Mouse (Mus musculus): ENCODE results near the gene Ube2e1. TPM values are rescaled to one million over a fixed set of nuclear protein-coding genes. Genes with fewer than 3 reads are reported as not detected.
A peak's percentile ranks its signal among the peaks of the same experiment; 100 is the strongest.

Gene Ube2e1
- 63.9 and 107 TPM in 2 replicates for polyA plus RNA-seq (2016; fragmentation: Nextera tagmentation; extraction: Ambion mirVana)

GRCm38 (mm10) chr14:18331693-18332131 lies at the start of gene Ube2e1:
Gene Ube2e1, minus strand, starts transcription at chr14:18331859.
- Histone ChIP-seq H3K4me1 (peaks cover 16% of the 10 kb centered on the region), H3K9me3 (no peaks in the 10 kb centered on the region), H3K27ac (peak within 1 kb of the TSS; percentile 95), H3K27me3 (ENCODE audit: insufficient read depth, poor library complexity, severe bottlenecking) (no peaks in the 10 kb centered on the region), H3K4me3 (peak within 1 kb of the TSS; percentile 93), H3K36me3 (peaks cover 5% of the 10 kb centered on the region; the same call in 1 of the 2 replicates)
- WGBS, result 0% methylated on average over 33 of the region's 39 CpGs
- DNase-seq (ENCODE audit: low spot score), result peak; percentile 91

GRCm38 (mm10) chr14:18379841-18380240 lies 48.2 kb upstream of the Ube2e1 start:
- Histone ChIP-seq H3K4me1 (no peaks in the 10 kb centered on the region; the same call in 1 of the 2 replicates), H3K4me3 (no peak overlapping the region), H3K9me3 (no peaks in the 10 kb centered on the region), H3K36me3 (no peaks in the 10 kb centered on the region), H3K27ac (no peak overlapping the region), H3K27me3 (ENCODE audit: insufficient read depth, poor library complexity, severe bottlenecking) (no peaks in the 10 kb centered on the region)
- no peak for DNase-seq (ENCODE audit: low spot score)
- 89% methylated on average over 5 of the region's 5 CpGs for WGBS

GRCm38 (mm10) chr14:18377944-18378575 lies 46.4 kb upstream of the Ube2e1 start:
- DNase-seq (ENCODE audit: low spot score), result no peak
- Histone ChIP-seq H3K27me3 (ENCODE audit: insufficient read depth, poor library complexity, severe bottlenecking) (no peaks in the 10 kb centered on the region), H3K36me3 (no peaks in the 10 kb centered on the region), H3K9me3 (no peaks in the 10 kb centered on the region), H3K27ac (no peak overlapping the region), H3K4me1 (peaks cover 4% of the 10 kb centered on the region; the same call in 1 of the 2 replicates), H3K4me3 (no peak overlapping the region)
- WGBS, result 57% methylated on average over 8 of the region's 8 CpGs

- 83% methylated on average over 3 of the region's 3 CpGs for WGBS
- H3K36me3 ChIP-seq, result no peaks in the 10 kb centered on the region
- H3K27ac ChIP-seq, result no peak overlapping the region
- no peak for DNase-seq (ENCODE audit: low spot score)
- no peaks in the 10 kb centered on the region for H3K9me3 ChIP-seq
- no peak overlapping the region for H3K4me3 ChIP-seq
- H3K27me3 ChIP-seq (ENCODE audit: insufficient read depth, poor library complexity, severe bottlenecking), result no peaks in the 10 kb centered on the region
- peaks cover 9% of the 10 kb centered on the region; the same call in 1 of the 2 replicates for H3K4me1 ChIP-seq
Measured at GRCm38 (mm10) chr14:18376206-18376605, 44.5 kb upstream of the Ube2e1 start.

- no peak overlapping the region for H3K4me3 ChIP-seq
- H3K27me3 ChIP-seq (ENCODE audit: insufficient read depth, poor library complexity, severe bottlenecking), result no peaks in the 10 kb centered on the region
- peaks cover 9% of the 10 kb centered on the region; the same call in 1 of the 2 replicates for H3K4me1 ChIP-seq
- H3K36me3 ChIP-seq, result no peaks in the 10 kb centered on the region
- 77% methylated on average over 6 of the region's 6 CpGs for WGBS
- DNase-seq (ENCODE audit: low spot score), result peak; percentile 52
- no peaks in the 10 kb centered on the region for H3K9me3 ChIP-seq
- no peak overlapping the region for H3K27ac ChIP-seq
Measured at GRCm38 (mm10) chr14:18373758-18374405, 42.2 kb upstream of the Ube2e1 start.

- DNase-seq (ENCODE audit: low spot score), result peak; percentile 69
- H3K36me3 ChIP-seq, result no peaks in the 10 kb centered on the region
- 67% methylated on average over 9 of the region's 9 CpGs for WGBS
- H3K27ac ChIP-seq, result no peak overlapping the region
- H3K4me1 ChIP-seq, result peaks cover 9% of the 10 kb centered on the region; the same call in 1 of the 2 replicates
- H3K4me3 ChIP-seq, result no peak overlapping the region
- no peaks in the 10 kb centered on the region for H3K27me3 ChIP-seq (ENCODE audit: insufficient read depth, poor library complexity, severe bottlenecking)
- H3K9me3 ChIP-seq, result no peaks in the 10 kb centered on the region
Measured at GRCm38 (mm10) chr14:18372761-18373610, 41.3 kb upstream of the Ube2e1 start.

GRCm38 (mm10) chr14:18369031-18369430 lies 37.4 kb upstream of the Ube2e1 start:
- no peak overlapping the region for H3K4me3 ChIP-seq
- no peaks in the 10 kb centered on the region for H3K36me3 ChIP-seq
- H3K4me1 ChIP-seq, result peaks cover 22% of the 10 kb centered on the region
- H3K27ac ChIP-seq, result no peak overlapping the region
- DNase-seq (ENCODE audit: low spot score), result no peak
- no peaks in the 10 kb centered on the region for H3K27me3 ChIP-seq (ENCODE audit: insufficient read depth, poor library complexity, severe bottlenecking)
- no peaks in the 10 kb centered on the region for H3K9me3 ChIP-seq

- no peaks in the 10 kb centered on the region for H3K27me3 ChIP-seq (ENCODE audit: insufficient read depth, poor library complexity, severe bottlenecking)
- no peaks in the 10 kb centered on the region for H3K36me3 ChIP-seq
- WGBS, result 65% methylated on average over 5 of the region's 5 CpGs
- no peak overlapping the region for H3K27ac ChIP-seq
- H3K4me3 ChIP-seq, result no peak overlapping the region
- DNase-seq (ENCODE audit: low spot score), result no peak
- no peaks in the 10 kb centered on the region for H3K9me3 ChIP-seq
- H3K4me1 ChIP-seq, result peaks cover 13% of the 10 kb centered on the region
Measured at GRCm38 (mm10) chr14:18367025-18367424, 35.4 kb upstream of the Ube2e1 start.

GRCm38 (mm10) chr14:18364321-18364720 lies 32.7 kb upstream of the Ube2e1 start:
- H3K4me3 ChIP-seq, result no peak overlapping the region
- H3K27ac ChIP-seq, result no peak overlapping the region
- H3K36me3 ChIP-seq, result no peaks in the 10 kb centered on the region
- no peaks in the 10 kb centered on the region for H3K27me3 ChIP-seq (ENCODE audit: insufficient read depth, poor library complexity, severe bottlenecking)
- H3K9me3 ChIP-seq, result no peaks in the 10 kb centered on the region
- WGBS, result 75% methylated on average over 3 of the region's 3 CpGs
- no peak for DNase-seq (ENCODE audit: low spot score)
- H3K4me1 ChIP-seq, result peaks cover 13% of the 10 kb centered on the region

- no peaks in the 10 kb centered on the region for H3K9me3 ChIP-seq
- H3K4me3 ChIP-seq, result no peak overlapping the region
- H3K27me3 ChIP-seq (ENCODE audit: insufficient read depth, poor library complexity, severe bottlenecking), result no peaks in the 10 kb centered on the region
- H3K4me1 ChIP-seq, result peaks cover 15% of the 10 kb centered on the region
- DNase-seq (ENCODE audit: low spot score), result peak; percentile 43
- no peaks in the 10 kb centered on the region for H3K36me3 ChIP-seq
- WGBS, result 61% methylated on average over 2 of the region's 2 CpGs
- no peak overlapping the region; the same call in 1 of the 2 replicates for H3K27ac ChIP-seq
Measured at GRCm38 (mm10) chr14:18356442-18356841, 24.8 kb upstream of the Ube2e1 start.

- DNase-seq (ENCODE audit: low spot score), result no peak
- 40% methylated on average over 6 of the region's 6 CpGs for WGBS
Measured at GRCm38 (mm10) chr14:18355514-18356190, 24.0 kb upstream of the Ube2e1 start.

GRCm38 (mm10) chr14:18353525-18353924 lies 21.9 kb upstream of the Ube2e1 start:
- H3K36me3 ChIP-seq, result no peaks in the 10 kb centered on the region
- H3K27ac ChIP-seq, result no peak overlapping the region
- peaks cover 15% of the 10 kb centered on the region for H3K4me1 ChIP-seq
- H3K4me3 ChIP-seq, result no peak overlapping the region
- H3K9me3 ChIP-seq, result no peaks in the 10 kb centered on the region
- WGBS, result 55% methylated on average over 3 of the region's 3 CpGs
- no peaks in the 10 kb centered on the region for H3K27me3 ChIP-seq (ENCODE audit: insufficient read depth, poor library complexity, severe bottlenecking)
- DNase-seq (ENCODE audit: low spot score), result no peak

More at GRCm38 (mm10) chr14:18355514-18356190, 24.0 kb upstream of the Ube2e1 start:
- Histone ChIP-seq H3K9me3 (no peaks in the 10 kb centered on the region), H3K36me3 (no peaks in the 10 kb centered on the region), H3K4me1 (peaks cover 15% of the 10 kb centered on the region), H3K27me3 (ENCODE audit: insufficient read depth, poor library complexity, severe bottlenecking) (no peaks in the 10 kb centered on the region), H3K27ac (no peak overlapping the region), H3K4me3 (no peak overlapping the region)

Data from heart, embryonic 10.5 days (tissue).